Mouse (Mus musculus) myocyte (in vitro differentiated cells): Measurements from ENCODE around the gene Ank3. TPM values are rescaled to one million over a fixed set of nuclear protein-coding genes. Genes with fewer than 3 reads are reported as not detected.

Experiments
- H3K27me3 ChIP-seq: one replicate; pipeline ENCODE4 v1.6.1; 2011; ENCODE audit not compliant: control insufficient read depth, insufficient read depth, insufficient read length
- H3K36me3 ChIP-seq: one replicate; pipeline ENCODE4 v1.6.1; 2011; ENCODE audit not compliant: control insufficient read depth, insufficient read depth
- H3K4me2 ChIP-seq: one replicate; pipeline ENCODE4 v1.6.1; 2011; ENCODE audit warnings: low read depth, control low read depth
- H3K4me3 ChIP-seq: one replicate; pipeline ENCODE4 v1.5.1; 2011; ENCODE audit warnings: mild to moderate bottlenecking, control low read depth, moderate library complexity
- H3K79me2 ChIP-seq: one replicate; pipeline ENCODE4 v1.6.1; 2011; ENCODE audit not compliant: control insufficient read depth, insufficient read depth
- H3ac ChIP-seq: one replicate; pipeline ENCODE4 v1.6.1; 2011; ENCODE audit not compliant: control insufficient read depth, insufficient read length
- CEBPB ChIP-seq: IDR thresholded peaks from 2 replicates; pipeline ENCODE4 v1.6.1; 2011; ENCODE audit warnings: mild to moderate bottlenecking, moderate library complexity; ENCODE audit not compliant: poor library complexity, insufficient read depth, severe bottlenecking
- E2F4 ChIP-seq: IDR thresholded peaks from one replicate; pipeline ENCODE4 v1.6.1; 2011; ENCODE audit warnings: mild to moderate bottlenecking, control low read depth, moderate library complexity; ENCODE audit not compliant: insufficient read depth
- MAX ChIP-seq: IDR thresholded peaks from one replicate; pipeline ENCODE4 v1.6.1; 2011; ENCODE audit warnings: low read depth, mild to moderate bottlenecking, control low read depth
- MYOD1 ChIP-seq, 3 experiments: IDR thresholded peaks; one replicate each; pipeline ENCODE4 v1.6.1; 2011; ENCODE audit warnings: control low read depth in 2 of 3, low read depth in 2 of 3, mild to moderate bottlenecking in 2 of 3, moderate library complexity in 1 of 3; ENCODE audit not compliant: insufficient read length in 2 of 3, control insufficient read depth in 1 of 3
- MYOG ChIP-seq, 3 experiments: IDR thresholded peaks; one replicate each; pipeline ENCODE4 v1.6.1; 2011; ENCODE audit warnings: control low read depth in 2 of 3, low read depth in 2 of 3, mild to moderate bottlenecking in 2 of 3; ENCODE audit not compliant: insufficient read length in 2 of 3, control insufficient read depth in 1 of 3, insufficient read depth in 1 of 3
- POLR2A ChIP-seq: IDR thresholded peaks from one replicate; pipeline ENCODE4 v1.6.1; 2011; ENCODE audit warnings: low read depth, mild to moderate bottlenecking, control low read depth, moderate library complexity; ENCODE audit not compliant: insufficient read length
- POLR2AphosphoS2 ChIP-seq: IDR thresholded peaks from one replicate; pipeline ENCODE4 v1.6.1; 2011; ENCODE audit warnings: low read depth, control low read depth; ENCODE audit not compliant: insufficient read length
- REST ChIP-seq: IDR thresholded peaks from one replicate; pipeline ENCODE4 v1.6.1; 2011; ENCODE audit warnings: mild to moderate bottlenecking, control low read depth, moderate library complexity; ENCODE audit not compliant: insufficient read depth, insufficient read length
- SRF ChIP-seq: IDR thresholded peaks from one replicate; pipeline ENCODE4 v1.6.1; 2011; ENCODE audit warnings: low read depth; ENCODE audit not compliant: control insufficient read depth, insufficient read length
- TCF12 ChIP-seq: IDR thresholded peaks from one replicate; pipeline ENCODE4 v1.6.1; 2011; ENCODE audit warnings: mild to moderate bottlenecking, control low read depth; ENCODE audit not compliant: poor library complexity, insufficient read depth, severe bottlenecking
- TCF3 ChIP-seq: IDR thresholded peaks from one replicate; pipeline ENCODE4 v1.6.1; 2011; ENCODE audit warnings: low read depth, control low read depth; ENCODE audit not compliant: insufficient read length
- USF1 ChIP-seq: IDR thresholded peaks from one replicate; pipeline ENCODE4 v1.6.1; 2011; ENCODE audit warnings: low read depth, mild to moderate bottlenecking, control low read depth, moderate library complexity
- polyA plus RNA-seq: library from polyadenylated mRNA; unstranded; fragments of >200 nt; fragmentation: generic; extraction: Trizol; gene quantifications from one replicate; pipeline ENCODE4 v1.2.1, GENCODE M21; 2012; ENCODE audit warnings: missing spikeins

Gene Ank3
- polyA plus RNA-seq, 1 experiment, result 5.5 TPM

GRCm38 (mm10) chr10:70018691-70019090 is 620.1 kb downstream of the Ank3 start:
- no peak overlapping the region for H3K4me3 ChIP-seq
- no peak overlapping the region for H3K4me2 ChIP-seq
- TF ChIP-seq POLR2A (no peak), POLR2AphosphoS2 (no peak), CEBPB (no peak), MAX (no peak), TCF3 (no peak), E2F4 (no peak), MYOD1 (IDR thresholded peaks at IDR 0.05; ENCODE audit: control insufficient read depth in 1 of 3, insufficient read length in 2 of 3, low read depth in 2 of 3) (no peak), SRF (no peak), USF1 (no peak), TCF12 (no peak), REST (no peak), MYOG (IDR thresholded peaks at IDR 0.05; ENCODE audit: control insufficient read depth in 1 of 3, insufficient read depth in 1 of 3, insufficient read length in 2 of 3, low read depth in 2 of 3) (no peak)
- H3K79me2 ChIP-seq, result no peaks in the 10 kb centered on the region
- no peak overlapping the region for H3ac ChIP-seq
- H3K27me3 ChIP-seq, result no peaks in the 10 kb centered on the region
- no peaks in the 10 kb centered on the region for H3K36me3 ChIP-seq

GRCm38 (mm10) chr10:70021667-70022066 is 623.1 kb downstream of the Ank3 start:
- Histone ChIP-seq H3K27me3 (no peaks in the 10 kb centered on the region), H3K36me3 (no peaks in the 10 kb centered on the region)
- TF ChIP-seq MYOG (IDR thresholded peaks at IDR 0.05; ENCODE audit: control insufficient read depth in 1 of 3, insufficient read depth in 1 of 3, insufficient read length in 2 of 3, low read depth in 2 of 3) (no peak), POLR2AphosphoS2 (no peak), POLR2A (no peak), TCF12 (no peak), TCF3 (no peak), USF1 (no peak), CEBPB (no peak), SRF (no peak), MAX (no peak), E2F4 (no peak), REST (no peak), MYOD1 (IDR thresholded peaks at IDR 0.05; ENCODE audit: control insufficient read depth in 1 of 3, insufficient read length in 2 of 3, low read depth in 2 of 3) (no peak)

GRCm38 (mm10) chr10:70022596-70022995 is 624.0 kb downstream of the Ank3 start:
- Histone ChIP-seq H3ac (no peak overlapping the region), H3K4me3 (no peak overlapping the region), H3K79me2 (no peaks in the 10 kb centered on the region), H3K4me2 (no peak overlapping the region), H3K27me3 (no peaks in the 10 kb centered on the region), H3K36me3 (no peaks in the 10 kb centered on the region)
- TF ChIP-seq E2F4 (no peak), TCF3 (no peak)

More at GRCm38 (mm10) chr10:70021667-70022066, 623.1 kb downstream of the Ank3 start:
- Histone ChIP-seq H3K4me2 (no peak overlapping the region), H3ac (no peak overlapping the region), H3K79me2 (no peaks in the 10 kb centered on the region), H3K4me3 (no peak overlapping the region)

- no peaks in the 10 kb centered on the region for H3K36me3 ChIP-seq
- H3K4me3 ChIP-seq, result no peak overlapping the region
- no peaks in the 10 kb centered on the region for H3K27me3 ChIP-seq
- no peak for TF ChIP-seq E2F4
- no peak for TF ChIP-seq TCF3
- no peak for TF ChIP-seq REST
- TF ChIP-seq POLR2AphosphoS2, result no peak
- TF ChIP-seq MYOG (IDR thresholded peaks at IDR 0.05; ENCODE audit: control insufficient read depth in 1 of 3, insufficient read depth in 1 of 3, insufficient read length in 2 of 3, low read depth in 2 of 3), result no peak
- TF ChIP-seq MYOD1 (IDR thresholded peaks at IDR 0.05; ENCODE audit: control insufficient read depth in 1 of 3, insufficient read length in 2 of 3, low read depth in 2 of 3), result no peak
- TF ChIP-seq SRF, result no peak
- TF ChIP-seq CEBPB, result no peak
- TF ChIP-seq USF1, result no peak
- TF ChIP-seq TCF12, result no peak
- no peak for TF ChIP-seq POLR2A
- no peak overlapping the region for H3ac ChIP-seq
- no peak overlapping the region for H3K4me2 ChIP-seq
- H3K79me2 ChIP-seq, result no peaks in the 10 kb centered on the region
These were observed 625.3 kb downstream of the Ank3 start for GRCm38 (mm10) chr10:70023861-70024260.

- H3ac ChIP-seq, result no peak overlapping the region
- no peaks in the 10 kb centered on the region for H3K36me3 ChIP-seq
- TF ChIP-seq SRF (no peak), MYOD1 (IDR thresholded peaks at IDR 0.05; ENCODE audit: control insufficient read depth in 1 of 3, insufficient read length in 2 of 3, low read depth in 2 of 3) (peak in 2 of 3 experiments; percentile 12 to 38), REST (no peak)
- H3K4me3 ChIP-seq, result no peak overlapping the region
- H3K27me3 ChIP-seq, result no peaks in the 10 kb centered on the region
- no peaks in the 10 kb centered on the region for H3K79me2 ChIP-seq
- H3K4me2 ChIP-seq, result no peak overlapping the region
These were observed 633.4 kb downstream of the Ank3 start for GRCm38 (mm10) chr10:70031942-70032341.
